Mouse (Mus musculus) heart, embryonic 15.5 days (tissue): ENCODE data around the gene Letm1. TPM values are rescaled to one million over a fixed set of nuclear protein-coding genes. Genes with fewer than 3 reads are reported as not detected.
A peak's percentile ranks its signal among the peaks of the same experiment; 100 is the strongest.

ENCODE experiments used
- ATAC-seq: fragments of 200-750 bp; cut with Nextera tagmentation; replicated peaks from 2 replicates; pipeline ENCODE4 v1.8.0; 2017; ENCODE audit warnings: low read depth, moderate TSS enrichment; ENCODE audit not compliant: insufficient number of reproducible peaks, insufficient read depth, low FRiP score
- H3K27ac ChIP-seq: fragments of 300-500 bp; sonication (generic); 2 replicates; pipeline ENCODE4 v1.5.1; 2015; ENCODE audit warnings: mild to moderate bottlenecking, inconsistent platforms
- H3K27me3 ChIP-seq: fragments of 300-500 bp; sonication (generic); 2 replicates; pipeline ENCODE4 v1.6.1; 2015; ENCODE audit warnings: inconsistent platforms
- H3K36me3 ChIP-seq: fragments of 300-500 bp; sonication (generic); 2 replicates; pipeline ENCODE4 v1.6.1; 2015; ENCODE audit warnings: mild to moderate bottlenecking, inconsistent platforms
- H3K4me1 ChIP-seq: fragments of 300-500 bp; sonication (generic); replicated peaks from 2 replicates; pipeline ENCODE4 v1.6.1; 2015; ENCODE audit warnings: inconsistent platforms
- H3K4me2 ChIP-seq: fragments of 300-500 bp; sonication (generic); 2 replicates; pipeline ENCODE4 v1.6.1; 2015; ENCODE audit warnings: inconsistent platforms, mild to moderate bottlenecking, moderate library complexity
- H3K4me3 ChIP-seq: fragments of 300-500 bp; sonication (generic); 2 replicates; pipeline ENCODE4 v1.5.1; 2015; ENCODE audit warnings: mild to moderate bottlenecking, inconsistent platforms
- H3K9ac ChIP-seq: fragments of 300-500 bp; sonication (generic); 2 replicates; pipeline ENCODE4 v1.6.1; 2015; ENCODE audit warnings: mild to moderate bottlenecking, inconsistent platforms
- H3K9me3 ChIP-seq: fragments of 300-500 bp; sonication (generic); replicated peaks from 2 replicates; pipeline ENCODE4 v1.6.1; 2016; ENCODE audit warnings: inconsistent platforms
- WGBS: fragments of 180-500 bp; shearing (Covaris S2); methylation state at CpG from one replicate; pipeline ENCODE4 v1.1.7; 2015; ENCODE audit warnings: mixed read lengths; 5-methylcytosine and 5-hydroxymethylcytosine counted together
- polyA plus RNA-seq: library from polyadenylated mRNA; unstranded; fragments of >200 nt; fragmentation: Nextera tagmentation; extraction: Ambion mirVana; gene quantifications from 2 replicates; pipeline ENCODE4 v1.2.1, GENCODE M21; 2015

Gene Letm1
- polyA plus RNA-seq: 40.5 and 49.5 TPM in 2 replicates

- H3K4me3 ChIP-seq: peak within 1 kb of the TSS; percentile 98
- peak within 1 kb of the TSS; percentile 76 for H3K4me2 ChIP-seq
- ATAC-seq: peak; percentile 100
- H3K9ac ChIP-seq: peak within 1 kb of the TSS; percentile 92
- peaks cover 5% of the 10 kb centered on the region; the same call in 1 of the 2 replicates for H3K36me3 ChIP-seq
- no peaks in the 10 kb centered on the region for H3K27me3 ChIP-seq
- peaks cover 20% of the 10 kb centered on the region for H3K4me1 ChIP-seq
- peak within 1 kb of the TSS; percentile 91 for H3K27ac ChIP-seq
- no peaks in the 10 kb centered on the region for H3K9me3 ChIP-seq
- under 1% methylated on average over 65 of the region's 65 CpGs for WGBS
These were observed at the start of gene Letm1 for GRCm38 (mm10) chr5:33782345-33782998. Letm1 (minus strand) TSS chr5:33782817.

DNA sequence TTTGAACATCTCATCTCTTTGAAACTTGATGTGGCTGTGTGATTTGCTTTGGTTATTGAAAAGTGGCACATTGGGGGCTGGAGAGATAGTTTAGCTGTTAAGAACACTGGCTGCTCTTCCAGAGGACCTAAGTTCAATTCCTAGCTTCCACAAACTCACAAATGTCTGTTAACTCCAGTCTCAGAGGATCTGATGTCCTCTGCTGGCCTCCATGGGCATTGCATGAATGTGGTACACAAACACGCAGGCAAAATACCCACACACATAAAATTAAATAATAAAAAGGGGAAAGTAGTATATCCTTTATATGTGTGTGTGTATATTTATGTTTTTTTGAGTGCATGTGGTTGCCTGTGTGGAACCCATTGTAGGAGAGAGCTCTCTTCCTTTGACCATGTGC lies 48.2 kb upstream of the Letm1 start:
- Histone ChIP-seq H3K4me2 (no peak overlapping the region), H3K9me3 (no peaks in the 10 kb centered on the region), H3K36me3 (no peaks in the 10 kb centered on the region), H3K27ac (no peak overlapping the region), H3K9ac (no peak overlapping the region), H3K4me1 (peaks cover 5% of the 10 kb centered on the region), H3K27me3 (no peaks in the 10 kb centered on the region), H3K4me3 (no peak overlapping the region)
- ATAC-seq: no peak
- WGBS: 74% methylated on average over 1 of the region's 1 CpGs

GRCm38 (mm10) chr5:33829958-33830357 lies 47.3 kb upstream of the Letm1 start:
- Histone ChIP-seq H3K9ac (no peak overlapping the region), H3K4me3 (no peak overlapping the region), H3K4me2 (no peak overlapping the region), H3K9me3 (no peaks in the 10 kb centered on the region), H3K4me1 (peaks cover 6% of the 10 kb centered on the region), H3K27me3 (no peaks in the 10 kb centered on the region), H3K36me3 (no peaks in the 10 kb centered on the region), H3K27ac (no peak overlapping the region)
- 77% methylated on average over 3 of the region's 3 CpGs for WGBS
- no peak for ATAC-seq

- Histone ChIP-seq H3K27ac (no peak overlapping the region), H3K9me3 (no peaks in the 10 kb centered on the region), H3K36me3 (no peaks in the 10 kb centered on the region), H3K4me2 (no peak overlapping the region), H3K27me3 (no peaks in the 10 kb centered on the region), H3K4me3 (no peak overlapping the region), H3K9ac (no peak overlapping the region), H3K4me1 (peaks cover 12% of the 10 kb centered on the region)
- no peak for ATAC-seq
- WGBS: 87% methylated on average over 8 of the region's 8 CpGs
These were observed 45.5 kb upstream of the Letm1 start for GRCm38 (mm10) chr5:33828107-33828506.

- Histone ChIP-seq H3K4me1 (peaks cover 23% of the 10 kb centered on the region), H3K4me3 (no peak overlapping the region), H3K36me3 (no peaks in the 10 kb centered on the region), H3K9ac (no peak overlapping the region), H3K9me3 (no peaks in the 10 kb centered on the region), H3K27me3 (no peaks in the 10 kb centered on the region), H3K27ac (no peak overlapping the region), H3K4me2 (no peak overlapping the region)
- ATAC-seq: no peak
These were observed 43.4 kb upstream of the Letm1 start for GRCm38 (mm10) chr5:33826001-33826400.

- Histone ChIP-seq H3K9me3 (no peaks in the 10 kb centered on the region), H3K36me3 (no peaks in the 10 kb centered on the region), H3K27me3 (no peaks in the 10 kb centered on the region), H3K4me2 (peak overlapping the region; percentile 87), H3K27ac (no peak overlapping the region), H3K4me1 (peaks cover 36% of the 10 kb centered on the region), H3K9ac (peak overlapping the region; percentile 99; the same call in 1 of the 2 replicates), H3K4me3 (peak overlapping the region; percentile 99; the same call in 1 of the 2 replicates)
- 29% methylated on average over 3 of the region's 3 CpGs for WGBS
- no peak for ATAC-seq
These were observed 39.8 kb upstream of the Letm1 start for GRCm38 (mm10) chr5:33822456-33822855.

GRCm38 (mm10) chr5:33821901-33822427 lies 39.3 kb upstream of the Letm1 start:
- Histone ChIP-seq H3K27me3 (no peaks in the 10 kb centered on the region), H3K4me1 (peaks cover 36% of the 10 kb centered on the region), H3K36me3 (no peaks in the 10 kb centered on the region), H3K9me3 (no peaks in the 10 kb centered on the region), H3K4me2 (peak overlapping the region; percentile 87), H3K9ac (peak overlapping the region; percentile 99; the same call in 1 of the 2 replicates), H3K27ac (no peak overlapping the region), H3K4me3 (peak overlapping the region; percentile 99)
- 24% methylated on average over 2 of the region's 2 CpGs for WGBS
- ATAC-seq: no peak

- peaks cover 31% of the 10 kb centered on the region for H3K4me1 ChIP-seq
- peak; percentile 44 for ATAC-seq
- peak overlapping the region; percentile 98 for H3K27ac ChIP-seq
- no peaks in the 10 kb centered on the region for H3K36me3 ChIP-seq
- H3K4me3 ChIP-seq: peak overlapping the region; percentile 99
- peak overlapping the region; percentile 87 for H3K4me2 ChIP-seq
- no peaks in the 10 kb centered on the region for H3K27me3 ChIP-seq
- no peaks in the 10 kb centered on the region for H3K9me3 ChIP-seq
- H3K9ac ChIP-seq: peak overlapping the region; percentile 99
- under 1% methylated on average over 109 of the region's 121 CpGs for WGBS
These were observed 38.4 kb upstream of the Letm1 start for GRCm38 (mm10) chr5:33820733-33821621.

DNA sequence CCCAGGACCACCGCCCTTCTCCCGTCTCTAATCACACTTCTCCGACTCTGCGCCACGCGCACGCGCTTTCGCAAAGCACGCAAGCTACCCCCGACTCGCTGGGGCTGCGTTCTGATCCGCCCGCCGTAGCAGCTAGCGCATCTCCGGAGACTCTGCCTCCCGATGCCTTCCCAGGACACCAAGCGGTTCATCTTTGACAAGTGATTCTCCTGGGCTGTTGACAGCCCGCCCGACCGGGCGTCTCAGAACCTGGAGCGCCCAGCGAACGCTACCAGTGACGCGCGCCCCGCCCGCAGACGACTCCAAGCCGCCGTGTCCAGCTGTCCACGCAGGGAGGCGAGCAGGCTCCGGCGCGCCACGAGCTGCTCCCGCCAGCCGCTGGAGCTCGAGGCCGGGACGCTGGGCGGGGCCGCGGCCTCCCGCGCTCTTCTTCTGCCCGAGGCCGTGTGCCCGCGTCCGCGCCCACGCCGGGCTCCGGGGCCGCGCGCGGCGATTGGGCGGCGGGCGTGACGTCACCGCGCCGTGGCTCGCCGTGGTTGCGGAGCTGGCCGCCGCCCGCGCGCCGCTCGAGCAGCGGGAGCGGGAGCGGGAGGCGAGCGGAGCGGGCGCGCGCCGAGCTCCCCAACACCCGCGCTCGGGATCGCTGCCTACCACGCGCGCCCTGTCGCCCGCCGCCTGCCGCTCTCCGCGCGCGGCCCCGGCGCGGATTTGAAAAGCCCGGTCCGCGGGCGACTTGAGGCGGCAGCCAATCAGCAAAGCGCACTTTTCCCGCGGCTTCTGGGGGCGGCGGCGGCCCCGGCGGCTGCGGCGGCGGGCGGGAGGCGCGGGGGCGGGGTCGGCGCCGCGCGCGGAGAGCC lies 37.5 kb upstream of the Letm1 start, which contains the start of gene Nsd2:
TSS of gene Nsd2 (plus strand) at position 850 of the 857 bp plus-strand sequence.
- H3K9ac ChIP-seq: peak within 1 kb of the TSS; percentile 99
- no peaks in the 10 kb centered on the region for H3K9me3 ChIP-seq
- no peaks in the 10 kb centered on the region for H3K36me3 ChIP-seq
- WGBS: 0% methylated on average over 88 of the region's 136 CpGs
- peak; percentile 86 for ATAC-seq
- peak within 1 kb of the TSS; percentile 87 for H3K4me2 ChIP-seq
- peak within 1 kb of the TSS; percentile 99 for H3K4me3 ChIP-seq
- peaks cover 29% of the 10 kb centered on the region for H3K4me1 ChIP-seq
- H3K27me3 ChIP-seq: no peaks in the 10 kb centered on the region
- peak within 1 kb of the TSS; percentile 98 for H3K27ac ChIP-seq

DNA sequence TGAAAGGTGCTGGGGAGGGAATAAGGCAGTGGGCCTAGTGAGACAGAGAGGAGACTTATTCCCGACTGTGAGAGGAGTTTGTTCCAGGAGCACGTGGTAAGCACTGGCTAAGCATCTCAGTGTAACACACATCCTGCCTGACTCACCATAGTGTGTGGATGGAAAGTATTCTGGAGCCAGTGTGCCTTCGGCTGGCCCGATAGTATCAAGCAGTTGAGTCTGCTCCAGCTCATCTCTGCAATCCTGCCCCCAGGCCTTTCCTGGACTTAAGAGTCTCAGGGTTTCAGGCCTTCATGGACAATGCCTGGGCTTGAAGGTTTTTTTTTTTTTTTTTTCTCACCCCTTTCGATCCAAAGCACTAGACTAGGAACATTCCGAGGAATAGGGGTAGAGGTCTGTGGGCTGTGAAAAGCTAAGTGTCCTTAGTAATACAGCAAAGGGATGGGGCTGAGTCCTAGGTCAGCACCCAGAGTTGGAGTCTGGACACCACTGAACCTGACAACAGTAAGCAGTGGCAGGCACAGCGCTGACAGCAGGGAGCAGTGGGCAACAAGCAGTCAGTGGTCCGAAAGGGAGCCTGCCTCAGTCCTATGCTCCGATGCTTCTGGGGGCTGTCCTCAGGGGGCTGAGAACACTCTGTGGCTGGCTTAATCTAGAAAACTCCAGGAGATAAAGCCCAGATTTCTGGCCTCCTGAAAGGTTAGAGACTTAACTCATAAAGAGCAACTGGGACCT lies 36.7 kb upstream of the Letm1 start:
- Histone ChIP-seq H3K9ac (peak overlapping the region; percentile 99), H3K4me2 (peak overlapping the region; percentile 87), H3K36me3 (no peaks in the 10 kb centered on the region), H3K4me1 (peaks cover 29% of the 10 kb centered on the region), H3K9me3 (no peaks in the 10 kb centered on the region), H3K27me3 (no peaks in the 10 kb centered on the region), H3K4me3 (peak overlapping the region; percentile 99), H3K27ac (peak overlapping the region; percentile 98)
- WGBS: 19% methylated on average over 9 of the region's 9 CpGs
- 0 out of 2 replicates have a peak, but pooled peaks have one; percentile 6 for ATAC-seq
